Mouse (Mus musculus) sigmoid colon, adult 10 weeks (tissue): Measurements from ENCODE around the gene Bricd5. TPM values are rescaled to one million over a fixed set of nuclear protein-coding genes. Genes with fewer than 3 reads are reported as not detected.

Source experiments
- polyA plus RNA-seq: library from polyadenylated mRNA; stranded (reverse); fragments of 350-450 nt; fragmentation: Illumina TruSeq; extraction: RNeasy Lipid Tissue Mini Kit (QIAGEN cat#74804); gene quantifications from one replicate; pipeline ENCODE4 v1.2.3, GENCODE M21; 2014; ENCODE audit warnings: low read depth, low replicate concordance

The Bricd5 gene
- polyA plus RNA-seq = not detected

DNA sequence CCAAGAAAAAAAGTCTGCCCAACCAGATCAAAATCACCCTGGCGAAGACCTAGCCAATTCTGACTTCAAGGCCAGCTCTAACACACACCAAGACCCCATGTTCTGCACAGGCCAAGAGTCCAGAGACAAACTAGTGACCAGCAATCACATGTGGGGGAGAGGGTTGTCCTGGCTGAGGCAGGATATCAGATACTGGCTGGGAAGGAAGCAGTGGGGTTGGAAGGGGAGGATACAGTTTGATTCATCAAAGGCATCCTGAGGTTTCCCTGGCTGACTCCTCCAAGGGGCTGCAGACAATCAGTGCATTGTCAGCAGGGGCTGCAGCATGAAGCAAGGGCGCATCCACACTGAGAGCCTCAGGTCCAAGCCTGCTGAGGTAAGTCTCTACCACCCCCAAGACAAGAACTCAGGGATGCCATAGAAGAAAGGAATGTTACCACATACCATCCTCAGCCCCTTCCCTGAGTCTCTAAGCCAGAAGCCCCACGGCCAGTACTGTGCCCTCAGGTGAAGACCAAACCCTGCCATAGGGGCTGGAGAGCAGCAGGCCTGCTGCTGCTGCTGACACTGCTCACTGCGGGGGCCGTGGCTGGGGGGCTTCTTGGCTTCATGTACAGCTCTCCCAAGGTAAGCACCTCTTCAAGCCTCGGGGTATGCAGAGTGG lies at the start of gene Bricd5:
Bricd5 (plus strand) TSS at position 273 of the 664 bp plus-strand sequence.

DNA sequence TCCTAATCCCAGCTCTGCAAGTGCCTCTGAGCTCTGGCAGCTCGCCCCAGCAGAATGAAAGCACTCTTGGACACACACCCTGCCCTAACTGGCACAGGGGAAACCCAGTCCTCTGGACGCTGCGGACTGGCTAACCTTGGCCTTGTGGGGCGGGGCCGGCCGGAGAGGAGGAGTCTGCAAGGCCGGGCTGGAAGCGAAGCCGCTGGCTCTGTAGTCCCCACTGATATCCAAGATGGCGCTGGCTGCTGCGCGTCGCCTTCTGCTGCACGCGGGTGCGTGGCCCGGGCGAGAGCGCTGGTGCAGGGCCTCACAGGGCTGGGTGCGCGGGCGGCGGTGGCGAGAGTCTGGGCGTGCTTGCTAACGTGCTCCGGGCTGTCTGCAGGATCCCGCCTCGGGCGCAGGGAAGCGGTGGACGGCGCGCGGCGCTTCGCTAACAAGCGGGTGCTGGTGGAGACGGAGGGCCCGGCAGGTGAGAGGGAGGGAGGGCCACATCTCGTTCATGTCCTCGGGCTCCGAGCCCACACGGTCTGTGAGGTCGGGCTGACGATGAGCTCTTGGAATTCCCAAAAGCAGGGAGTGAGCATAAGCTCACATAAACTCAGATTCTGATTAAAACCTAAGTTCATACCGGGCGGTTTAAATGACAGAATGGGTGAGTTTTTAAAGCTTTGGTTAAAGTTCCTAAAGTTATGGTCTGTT lies 47.1 kb upstream of the Bricd5 start, which contains the start of gene Eci1:
Eci1 (plus strand) TSS at position 171 of the 699 bp plus-strand sequence.

DNA sequence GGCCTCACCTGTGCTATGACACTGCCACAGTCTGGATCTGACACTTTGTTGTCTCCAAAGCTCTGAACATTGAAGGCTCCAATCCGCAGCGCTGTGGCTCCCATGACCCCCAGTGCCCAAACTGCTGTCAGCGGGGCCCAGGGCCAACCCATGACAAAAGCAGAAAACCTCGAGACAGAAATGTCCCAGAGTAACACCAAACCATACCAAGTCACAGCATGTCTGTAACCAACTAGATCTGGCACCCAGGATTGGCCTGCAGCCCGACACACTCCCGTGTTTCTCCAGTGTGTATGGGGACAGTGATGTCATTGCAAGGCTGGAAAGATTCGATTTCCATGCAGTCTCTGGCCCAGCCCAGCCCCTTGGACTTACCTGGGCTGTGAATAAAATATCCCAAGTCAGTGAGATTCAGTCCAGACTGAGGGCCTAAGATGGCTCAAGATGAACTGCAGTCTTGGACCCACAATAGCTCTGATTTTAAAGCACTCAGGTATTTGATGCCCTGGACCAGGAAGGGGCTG lies 31.0 kb upstream of the Bricd5 start, which contains the start of gene Dnase1l2:
Dnase1l2 (minus strand) TSS at position 474 of the 524 bp plus-strand sequence.

DNA sequence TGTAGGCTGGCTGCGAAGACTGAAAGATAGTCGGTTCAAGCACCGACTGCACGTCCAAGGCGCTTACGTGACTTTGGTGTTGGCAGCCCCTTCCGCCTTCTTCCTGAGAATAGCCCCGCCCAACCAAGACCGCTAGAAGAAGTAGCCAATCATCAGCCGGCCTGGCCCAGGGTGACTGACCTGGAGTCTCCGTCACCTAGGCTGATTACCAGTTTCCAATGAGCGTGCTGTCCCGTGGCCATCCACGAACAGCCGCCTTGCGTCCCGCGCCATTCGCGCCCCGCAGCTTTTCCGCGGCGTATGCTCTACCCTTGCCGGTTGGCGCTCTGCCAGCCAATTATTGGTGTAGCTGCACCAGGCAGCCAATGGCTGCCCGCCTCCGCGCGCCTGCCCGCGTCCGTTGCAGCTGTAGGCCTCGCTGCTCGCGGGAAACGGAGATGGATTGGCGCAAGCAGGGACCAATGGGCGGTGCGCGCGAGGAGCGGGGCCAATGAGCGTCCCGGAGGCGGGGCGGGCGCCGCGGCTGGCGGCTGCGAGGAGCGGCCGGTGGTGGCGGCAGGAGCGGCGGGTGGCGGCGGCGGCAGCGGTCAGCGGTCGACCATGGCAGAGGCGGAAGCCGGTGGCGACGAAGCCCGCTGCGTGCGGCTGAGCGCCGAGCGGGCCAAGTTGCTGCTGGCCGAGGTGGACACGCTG lies 3.6 kb upstream of the Bricd5 start, which contains the start of the genes E4f1 and Pgp:
E4f1 (minus strand) TSS at position 404 of the 693 bp plus-strand sequence.
Pgp (plus strand) TSS at position 483 of the 693 bp plus-strand sequence.

DNA sequence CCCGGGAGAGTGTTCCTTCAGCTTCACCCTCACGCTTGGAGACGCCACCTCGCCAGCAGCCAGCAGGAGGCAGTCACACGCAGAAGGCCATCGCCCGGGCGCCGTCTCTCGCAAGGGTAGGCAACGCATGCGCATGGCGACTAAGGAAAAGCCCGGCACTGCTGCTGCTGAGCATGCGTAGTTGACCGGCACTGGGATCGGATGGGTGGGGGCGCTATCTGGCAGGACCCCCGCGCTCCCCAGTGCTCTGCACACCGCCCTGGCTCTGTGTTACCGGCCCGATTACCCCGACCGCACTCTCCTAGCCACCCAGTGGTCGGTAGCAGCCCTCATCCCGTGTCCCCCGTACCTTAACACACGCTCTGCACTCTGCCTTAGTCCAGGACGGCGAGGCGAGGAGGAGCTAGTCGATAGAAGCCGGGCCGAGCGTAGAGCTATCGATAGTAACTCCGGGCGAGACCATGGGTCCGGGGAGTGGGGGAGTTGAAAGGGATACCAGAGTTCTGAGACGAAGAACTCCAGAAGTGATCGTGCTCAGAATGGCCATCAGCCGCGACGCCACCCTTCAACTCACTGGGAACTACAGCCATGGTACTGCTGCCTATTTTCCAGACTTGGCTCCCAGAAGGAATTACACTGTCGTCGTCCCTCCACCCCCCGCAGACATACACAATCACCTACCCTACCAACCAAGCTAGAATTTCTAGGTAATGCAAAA lies 5.1 kb downstream of the Bricd5 start, which contains the start of gene Mlst8:
Mlst8 (minus strand) TSS at position 416 of the 718 bp plus-strand sequence.

DNA sequence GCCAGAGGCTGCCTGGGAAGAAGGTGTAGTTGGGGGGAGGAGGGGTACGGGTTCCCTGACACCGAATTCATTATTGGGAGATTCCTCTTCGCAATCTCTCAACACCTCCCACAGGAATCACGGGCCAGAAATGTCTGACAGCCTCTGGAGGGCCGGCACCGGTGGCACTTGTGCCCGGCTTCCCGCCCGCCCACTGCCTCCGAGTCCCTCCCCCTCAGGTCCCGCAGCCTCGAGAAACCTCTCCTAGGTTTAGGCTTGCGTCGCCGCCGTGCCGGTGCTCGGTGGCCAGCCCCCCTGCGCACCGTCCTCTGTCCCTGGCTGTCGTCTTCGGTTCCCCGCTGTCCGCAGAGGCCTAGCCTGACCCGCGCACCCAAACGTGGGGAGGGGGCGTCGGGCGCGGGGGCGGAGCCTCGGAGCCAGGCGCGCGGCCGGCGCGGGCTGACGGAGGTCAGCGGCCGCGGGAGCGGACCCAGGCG lies 14.5 kb downstream of the Bricd5 start, which contains the start of gene Caskin1:
Caskin1 (plus strand) TSS at position 416 of the 476 bp plus-strand sequence.

Other genes with a start within 250 kb of the Bricd5 start
- gene Ccnf, start 222.4 kb upstream of the Bricd5 start, polyA plus RNA-seq = 0.98 TPM
- not detected for gene Abca17, start 122.8 kb upstream of the Bricd5 start, polyA plus RNA-seq
- 6.7 TPM for gene Abca3, start 121.9 kb upstream of the Bricd5 start, polyA plus RNA-seq
- gene Rnps1, start 59.3 kb upstream of the Bricd5 start, polyA plus RNA-seq = 57.2 TPM
- gene Eci1, start 47.2 kb upstream of the Bricd5 start, polyA plus RNA-seq = 15.6 TPM
- 0.50 TPM for gene Dnase1l2, start 30.8 kb upstream of the Bricd5 start, polyA plus RNA-seq
- 1.5 TPM for gene E4f1, start 3.6 kb upstream of the Bricd5 start, polyA plus RNA-seq
- 35.8 TPM for gene Pgp, start 3.5 kb upstream of the Bricd5 start, polyA plus RNA-seq
- 3.3 TPM for gene Mlst8, start 5.2 kb downstream of the Bricd5 start, polyA plus RNA-seq
- gene Caskin1, start 14.7 kb downstream of the Bricd5 start, polyA plus RNA-seq = 0.09 TPM
- 12.6 TPM for gene Traf7, start 54.1 kb downstream of the Bricd5 start, polyA plus RNA-seq
- gene Rab26, start 60.3 kb downstream of the Bricd5 start, polyA plus RNA-seq = 0.35 TPM
- gene Pkd1, start 76.0 kb downstream of the Bricd5 start, polyA plus RNA-seq = 12.2 TPM
- gene Tsc2, start 158.7 kb downstream of the Bricd5 start, polyA plus RNA-seq = 12.6 TPM
- 0.35 TPM for gene Nthl1, start 158.8 kb downstream of the Bricd5 start, polyA plus RNA-seq
- 6.4 TPM for gene Slc9a3r2, start 176.4 kb downstream of the Bricd5 start, polyA plus RNA-seq
- not detected for gene Npw, start 184.6 kb downstream of the Bricd5 start, polyA plus RNA-seq
- gene Zfp598, start 195.8 kb downstream of the Bricd5 start, polyA plus RNA-seq = 3.1 TPM
- 1.1 TPM for gene Syngr3, start 216.1 kb downstream of the Bricd5 start, polyA plus RNA-seq
- 13.7 TPM for gene Gfer, start 222.3 kb downstream of the Bricd5 start, polyA plus RNA-seq
- gene Noxo1, start 222.3 kb downstream of the Bricd5 start, polyA plus RNA-seq = 14.0 TPM
- gene Tbl3, start 233.8 kb downstream of the Bricd5 start, polyA plus RNA-seq = not detected
- gene Rnf151, start 244.2 kb downstream of the Bricd5 start, polyA plus RNA-seq = not detected
- 513 TPM for gene Rps2, start 244.2 kb downstream of the Bricd5 start, polyA plus RNA-seq